In the genomic region with DNA sequence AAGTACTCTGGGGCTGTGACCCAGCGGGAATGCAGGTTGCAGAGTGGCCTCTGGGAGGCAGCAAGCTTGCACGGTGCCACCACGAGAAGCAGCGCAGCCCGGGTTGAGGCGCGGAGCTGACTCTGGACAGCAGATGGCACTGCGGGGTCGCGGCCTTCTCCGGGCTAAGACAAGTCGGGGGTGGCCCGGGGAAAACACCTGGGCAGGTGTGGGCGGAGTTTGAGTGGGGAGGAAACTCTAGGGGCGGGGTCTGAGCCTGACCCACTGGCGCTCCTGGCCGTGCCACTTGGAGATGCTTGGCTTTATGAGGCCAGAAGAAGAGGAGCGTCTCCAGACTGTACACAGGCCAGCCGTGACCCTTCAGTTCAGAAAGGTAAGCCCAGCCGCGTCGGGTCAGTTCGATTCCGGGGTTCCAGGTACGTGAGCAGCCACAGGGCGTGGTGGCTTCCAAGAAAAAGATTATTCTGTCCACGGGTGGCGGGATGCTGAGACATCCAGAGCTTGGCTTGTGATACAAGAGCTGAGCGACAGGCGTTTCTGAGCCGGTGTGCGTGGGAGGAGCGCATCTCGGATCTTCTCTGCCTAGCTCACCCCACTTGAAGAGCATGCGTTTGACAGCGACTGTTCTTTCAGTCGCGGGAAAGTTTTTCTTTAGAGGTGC, we compare ENCODE assay signal across 8 mouse cellular contexts. TPM values are rescaled to one million over a fixed set of nuclear protein-coding genes. Genes with fewer than 3 reads are reported as not detected.
DNase-seq lines count a peak whose midpoint lies in the region; ATAC-seq and TF ChIP-seq lines count a peak whose summit lies in the region.

A gene (plus strand): TSS at position 309 of the 661 bp plus-strand sequence.

- peak within 1 kb of the TSS; percentile 38 for H3K4me3 ChIP-seq in lung, embryonic 14.5 days (ENCODE audit: low read depth, low read length)
- peak within 1 kb of the TSS; percentile 22 for H3K4me3 ChIP-seq in olfactory bulb, adult 2 months (ENCODE audit: insufficient read depth, low read depth, low read length)

- no peaks in the 10 kb centered on the region for H3K4me1 ChIP-seq in lung, embryonic 14.5 days (ENCODE audit: insufficient read depth)
- peaks cover 9% of the 10 kb centered on the region for H3K4me1 ChIP-seq in olfactory bulb, adult 2 months (ENCODE audit: control insufficient read depth, insufficient read depth, low read length)

- 2% methylated on average over 38 of the region's 38 CpGs for WGBS in lung, embryonic 14.5 days
- WGBS in olfactory bulb, adult 2 months: under 1% methylated on average over 38 of the region's 38 CpGs

- peak within 1 kb of the TSS; percentile 54 for H3K4me2 ChIP-seq in lung, embryonic 14.5 days

- no peak for TF ChIP-seq POLR2A in olfactory bulb, adult 2 months (IDR thresholded peaks at IDR 0.05; ENCODE audit: insufficient read depth, low read depth, low read length)

- peak; percentile 92 for ATAC-seq in lung, embryonic 14.5 days (ENCODE audit: insufficient read depth)

- peak; percentile 99 for TF ChIP-seq CTCF in lung, embryonic 14.5 days (IDR thresholded peaks at IDR 0.05; ENCODE audit: low read depth)
- peak; percentile 94 for TF ChIP-seq CTCF in olfactory bulb, adult 2 months (IDR thresholded peaks at IDR 0.05; ENCODE audit: insufficient read depth, low read depth, low read length)

- no peaks in the 10 kb centered on the region for H3K36me3 ChIP-seq in lung, embryonic 14.5 days (ENCODE audit: insufficient read depth)

- H3K9ac ChIP-seq in lung, embryonic 14.5 days: peak within 1 kb of the TSS; percentile 9; the same call in 1 of the 2 replicates

- H3K27me3 ChIP-seq in lung, embryonic 14.5 days (ENCODE audit: insufficient read depth, low read length): peaks cover 9% of the 10 kb centered on the region; the same call in 1 of the 2 replicates

- no peak within 1 kb of the TSS for H3K27ac ChIP-seq in lung, embryonic 14.5 days (ENCODE audit: low read depth)
- no peak within 1 kb of the TSS for H3K27ac ChIP-seq in olfactory bulb, adult 2 months (ENCODE audit: insufficient read depth, low read depth, low read length)

- H3K9me3 ChIP-seq in lung, embryonic 14.5 days (ENCODE audit: low read depth, low read length): no peaks in the 10 kb centered on the region

- peak; percentile 90 for DNase-seq in ES-CJ7 (ENCODE audit: low read depth, low spot score)
- DNase-seq in cerebellum, adult 11-12 months: peak; percentile 88
- DNase-seq in forelimb bud, embryonic 11.5 days (ENCODE audit: low read depth, low spot score): peak; percentile 76
- peak; percentile 88 for DNase-seq in heart, postnatal 4 days
- DNase-seq in layer of hippocampus, adult 8-10 months (ENCODE audit: low spot score in 2 of 2): peak; percentile 66 to 86
- peak; percentile 90 for DNase-seq in lung, embryonic 14.5 days
- peak; percentile 40 to 54 for DNase-seq in thymus, adult 18-20 months

RNA-seq across cellular contexts. Expression of the gene that starts here (rescaled TPM):
- not detected for total RNA-seq in heart, postnatal 4 days (2021)
- total RNA-seq in layer of hippocampus, adult 8-10 months (2022): under 1 TPM; 0.23 to 0.51 (median 0.33) TPM
- 6.4 and 9.9 TPM in 2 replicates for polyA plus RNA-seq in lung, embryonic 14.5 days (2014; fragmentation: Nextera tagmentation; extraction: Ambion mirVana)
- polyA plus RNA-seq in olfactory bulb, adult 2 months (2012; ENCODE audit: insufficient read depth, insufficient read length, low replicate concordance, missing spikeins): not detected in 2 replicates

Comparison
In these comparisons a context has a peak if more than half of its experiments do, and no peak if none do; other contexts are left out.
1. Peak in DNase-seq in heart, postnatal 4 days; RNA of the gene not detected or under 1 TPM.
2. Peak in DNase-seq in layer of hippocampus, adult 8-10 months; RNA of the gene not detected or under 1 TPM.